Mouse (Mus musculus): Measurements from ENCODE around the gene March9. TPM values are rescaled to one million over a fixed set of nuclear protein-coding genes. Genes with fewer than 3 reads are reported as not detected.

March9 gene
- total RNA-seq, 1 experiment = 4.6 TPM

- peak overlapping the region in 1 of 2 experiments; percentile 4; a peak in 1 of 4 replicates for H3K4me3 ChIP-seq (ENCODE audit: insufficient read depth in 1 of 2, low read depth in 1 of 2, low read length in 2 of 2, poor library complexity in 1 of 2, severe bottlenecking in 1 of 2)
- H3K9ac ChIP-seq (ENCODE audit: insufficient read depth, low read depth, low read length, poor library complexity, severe bottlenecking) = 0 out of 2 replicates have a peak overlapping the region, but pooled peaks have one; percentile 35
- TF ChIP-seq HCFC1 (IDR thresholded peaks at IDR 0.05; ENCODE audit: borderline replicate concordance, insufficient read depth, low read length) = no peak
- no peak for TF ChIP-seq ZNF384 (IDR thresholded peaks at IDR 0.05; ENCODE audit: low read depth, low read length)
- no peak for TF ChIP-seq CHD2 (IDR thresholded peaks at IDR 0.05; ENCODE audit: low read depth, low read length)
- TF ChIP-seq MAFK (IDR thresholded peaks at IDR 0.05; ENCODE audit: insufficient read depth, low read depth, low read length) = no peak
- H3K36me3 ChIP-seq (ENCODE audit: control insufficient read depth, insufficient read depth, low read length, poor library complexity, severe bottlenecking) = peaks cover 2% of the 10 kb centered on the region; the same call in 1 of the 2 replicates
- H3K4me1 ChIP-seq (ENCODE audit: control insufficient read depth in 2 of 2, insufficient read depth in 2 of 2, low read length in 2 of 2, poor library complexity in 1 of 2) = peaks cover 0 to 20% of the 10 kb centered on the region in 2 experiments; a peak in 3 of 4 replicates
- in situ Hi-C loops (cut with MboI; ENCODE audit: low sequenced_read_pairs in 2 of 2, unreplicated experiment in 2 of 2) = no loop called here
- no peaks in the 10 kb centered on the region for H3K9me3 ChIP-seq (ENCODE audit: control insufficient read depth, insufficient read depth, low read depth, low read length)
- no peak overlapping the region for H3K27ac ChIP-seq (ENCODE audit: insufficient read depth, low read depth, low read length, poor library complexity, severe bottlenecking)
- no peak for DNase-seq (ENCODE audit: low read depth, low spot score)
These were observed 38.5 kb upstream of the March9 start for GRCm38 (mm10) chr10:127098514-127098913.

- peaks cover 0 to 28% of the 10 kb centered on the region in 2 experiments; a peak in 2 of 4 replicates for H3K4me1 ChIP-seq (ENCODE audit: control insufficient read depth in 2 of 2, insufficient read depth in 2 of 2, low read length in 2 of 2, poor library complexity in 1 of 2)
- DNase-seq (ENCODE audit: low read depth, low spot score) = no peak
- in situ Hi-C loops (cut with MboI; ENCODE audit: low sequenced_read_pairs in 2 of 2, unreplicated experiment in 2 of 2) = no loop called here
- no peak overlapping the region for H3K4me3 ChIP-seq (ENCODE audit: insufficient read depth in 1 of 2, low read depth in 1 of 2, low read length in 2 of 2, poor library complexity in 1 of 2, severe bottlenecking in 1 of 2)
- no peak for TF ChIP-seq ZC3H11A (IDR thresholded peaks at IDR 0.05; ENCODE audit: borderline replicate concordance, low read depth, low read length)
- no peak for TF ChIP-seq ZNF384 (IDR thresholded peaks at IDR 0.05; ENCODE audit: low read depth, low read length)
- no peak for TF ChIP-seq MAFK (IDR thresholded peaks at IDR 0.05; ENCODE audit: insufficient read depth, low read depth, low read length)
- no peak for TF ChIP-seq HCFC1 (IDR thresholded peaks at IDR 0.05; ENCODE audit: borderline replicate concordance, insufficient read depth, low read length)
- TF ChIP-seq CHD2 (IDR thresholded peaks at IDR 0.05; ENCODE audit: low read depth, low read length) = no peak
- peaks cover 2% of the 10 kb centered on the region; the same call in 1 of the 2 replicates for H3K36me3 ChIP-seq (ENCODE audit: control insufficient read depth, insufficient read depth, low read length, poor library complexity, severe bottlenecking)
- H3K9me3 ChIP-seq (ENCODE audit: control insufficient read depth, insufficient read depth, low read depth, low read length) = no peaks in the 10 kb centered on the region
- H3K27ac ChIP-seq (ENCODE audit: insufficient read depth, low read depth, low read length, poor library complexity, severe bottlenecking) = no peak overlapping the region
- H3K9ac ChIP-seq (ENCODE audit: insufficient read depth, low read depth, low read length, poor library complexity, severe bottlenecking) = no peak overlapping the region
These were observed 34.4 kb upstream of the March9 start for GRCm38 (mm10) chr10:127094382-127094802.

DNA sequence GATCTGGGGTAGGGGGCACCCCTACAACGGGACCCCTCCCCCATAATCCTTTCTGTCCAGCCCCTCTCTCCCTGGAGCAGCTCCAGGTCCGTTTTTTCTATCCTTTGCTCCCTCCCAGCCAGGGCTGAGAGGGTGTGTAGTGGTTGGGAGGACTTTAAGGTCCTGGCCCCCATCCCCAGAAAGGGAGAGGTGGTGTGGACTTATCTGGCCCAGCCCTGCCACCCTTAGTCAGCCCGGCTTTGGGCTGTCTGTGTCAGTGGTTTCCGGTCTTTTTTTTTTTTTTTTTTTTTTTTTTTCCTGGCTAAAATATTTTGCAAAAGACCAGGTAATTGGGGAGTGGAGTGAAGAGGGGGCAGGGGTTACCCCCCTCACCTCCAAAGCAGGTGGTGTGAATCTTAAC, 32.8 kb upstream of the March9 start:
- in situ Hi-C loops (cut with MboI; ENCODE audit: low sequenced_read_pairs in 2 of 2, unreplicated experiment in 2 of 2) = no loop called here
- Histone ChIP-seq H3K9me3 (ENCODE audit: control insufficient read depth, insufficient read depth, low read depth, low read length) (no peaks in the 10 kb centered on the region), H3K4me3 (ENCODE audit: insufficient read depth in 1 of 2, low read depth in 1 of 2, low read length in 2 of 2, poor library complexity in 1 of 2, severe bottlenecking in 1 of 2) (no peak overlapping the region), H3K27ac (ENCODE audit: insufficient read depth, low read depth, low read length, poor library complexity, severe bottlenecking) (no peak overlapping the region), H3K4me1 (ENCODE audit: control insufficient read depth in 2 of 2, insufficient read depth in 2 of 2, low read length in 2 of 2, poor library complexity in 1 of 2) (peaks cover 0 to 24% of the 10 kb centered on the region in 2 experiments; a peak in 2 of 4 replicates), H3K36me3 (ENCODE audit: control insufficient read depth, insufficient read depth, low read length, poor library complexity, severe bottlenecking) (peaks cover 2% of the 10 kb centered on the region; the same call in 1 of the 2 replicates), H3K9ac (ENCODE audit: insufficient read depth, low read depth, low read length, poor library complexity, severe bottlenecking) (no peak overlapping the region)
- TF ChIP-seq CHD2 (IDR thresholded peaks at IDR 0.05; ENCODE audit: low read depth, low read length) = no peak
- TF ChIP-seq ZNF384 (IDR thresholded peaks at IDR 0.05; ENCODE audit: low read depth, low read length) = no peak
- no peak for TF ChIP-seq HCFC1 (IDR thresholded peaks at IDR 0.05; ENCODE audit: borderline replicate concordance, insufficient read depth, low read length)
- TF ChIP-seq ZC3H11A (IDR thresholded peaks at IDR 0.05; ENCODE audit: borderline replicate concordance, low read depth, low read length) = no peak
- TF ChIP-seq MAFK (IDR thresholded peaks at IDR 0.05; ENCODE audit: insufficient read depth, low read depth, low read length) = no peak
- DNase-seq (ENCODE audit: low read depth, low spot score) = no peak

- in situ Hi-C loops (cut with MboI; ENCODE audit: low sequenced_read_pairs in 2 of 2, unreplicated experiment in 2 of 2) = no loop called here
- Histone ChIP-seq H3K36me3 (ENCODE audit: control insufficient read depth, insufficient read depth, low read length, poor library complexity, severe bottlenecking) (no peaks in the 10 kb centered on the region), H3K9me3 (ENCODE audit: control insufficient read depth, insufficient read depth, low read depth, low read length) (no peaks in the 10 kb centered on the region), H3K27ac (ENCODE audit: insufficient read depth, low read depth, low read length, poor library complexity, severe bottlenecking) (no peak overlapping the region), H3K4me1 (ENCODE audit: control insufficient read depth in 2 of 2, insufficient read depth in 2 of 2, low read length in 2 of 2, poor library complexity in 1 of 2) (peaks cover 0 to 20% of the 10 kb centered on the region in 2 experiments; a peak in 2 of 4 replicates), H3K4me3 (ENCODE audit: insufficient read depth in 1 of 2, low read depth in 1 of 2, low read length in 2 of 2, poor library complexity in 1 of 2, severe bottlenecking in 1 of 2) (peak overlapping the region; percentile 32 to 55; a peak in 2 of 4 replicates), H3K9ac (ENCODE audit: insufficient read depth, low read depth, low read length, poor library complexity, severe bottlenecking) (peak overlapping the region; percentile 2; the same call in 1 of the 2 replicates)
- DNase-seq (ENCODE audit: low read depth, low spot score) = no peak
- no peak for TF ChIP-seq CHD2 (IDR thresholded peaks at IDR 0.05; ENCODE audit: low read depth, low read length)
- TF ChIP-seq HCFC1 (IDR thresholded peaks at IDR 0.05; ENCODE audit: borderline replicate concordance, insufficient read depth, low read length) = no peak
- TF ChIP-seq MAFK (IDR thresholded peaks at IDR 0.05; ENCODE audit: insufficient read depth, low read depth, low read length) = no peak
- no peak for TF ChIP-seq ZC3H11A (IDR thresholded peaks at IDR 0.05; ENCODE audit: borderline replicate concordance, low read depth, low read length)
- no peak for TF ChIP-seq ZNF384 (IDR thresholded peaks at IDR 0.05; ENCODE audit: low read depth, low read length)
These were observed 31.8 kb upstream of the March9 start for GRCm38 (mm10) chr10:127091507-127092396.

Data from ES-E14 (cell line).